Mouse (Mus musculus): ENCODE measurements around the gene Tmem30b.

- TF ChIP-seq CTCF (IDR thresholded peaks at IDR 0.05): no peak
- no peak for TF ChIP-seq EP300 (IDR thresholded peaks at IDR 0.05)
These were observed 16.6 kb downstream of the Tmem30b start for GRCm38 (mm10) chr12:73529590-73529989.

Measured in lung, postnatal 0 days (tissue).